Mouse (Mus musculus): ENCODE results near the gene 4931428F04Rik.

Gene 4931428F04Rik

DNA sequence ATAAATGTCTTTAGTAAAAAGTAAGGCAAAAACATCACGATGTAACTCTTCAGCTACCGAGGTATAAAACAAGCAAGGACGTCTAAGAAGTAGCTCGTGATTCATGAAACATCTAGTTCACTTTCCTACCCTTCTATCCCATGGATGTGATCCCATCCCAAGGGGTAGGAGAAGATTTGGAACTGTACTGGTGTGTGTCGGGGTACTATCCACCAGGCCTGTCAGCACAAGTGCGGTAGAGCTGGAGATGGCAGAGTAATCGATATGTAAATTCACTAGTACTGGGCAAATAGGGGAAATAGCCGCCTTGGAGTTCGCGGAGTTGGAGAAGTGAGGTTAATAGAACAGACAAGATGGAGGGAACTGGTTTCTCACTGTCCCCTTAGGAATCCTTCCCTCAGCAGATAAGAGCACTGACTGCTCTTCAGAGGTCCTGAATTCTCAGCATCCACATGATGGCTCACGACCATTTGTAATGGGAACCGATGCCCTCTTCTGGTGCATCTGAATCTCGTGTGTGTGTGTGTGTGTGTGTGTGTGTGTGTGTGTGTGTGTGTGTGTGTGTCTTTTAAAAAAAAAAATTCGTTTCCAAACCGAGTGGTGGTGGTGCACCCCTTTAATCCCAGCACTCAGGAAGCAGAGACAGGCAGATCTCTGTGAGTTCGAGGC lies 26.3 kb downstream of the 4931428F04Rik start:
- TF ChIP-seq GATA4 (IDR thresholded peaks at IDR 0.05; ENCODE audit: insufficient replicate concordance, low read length) = no peak

DNA sequence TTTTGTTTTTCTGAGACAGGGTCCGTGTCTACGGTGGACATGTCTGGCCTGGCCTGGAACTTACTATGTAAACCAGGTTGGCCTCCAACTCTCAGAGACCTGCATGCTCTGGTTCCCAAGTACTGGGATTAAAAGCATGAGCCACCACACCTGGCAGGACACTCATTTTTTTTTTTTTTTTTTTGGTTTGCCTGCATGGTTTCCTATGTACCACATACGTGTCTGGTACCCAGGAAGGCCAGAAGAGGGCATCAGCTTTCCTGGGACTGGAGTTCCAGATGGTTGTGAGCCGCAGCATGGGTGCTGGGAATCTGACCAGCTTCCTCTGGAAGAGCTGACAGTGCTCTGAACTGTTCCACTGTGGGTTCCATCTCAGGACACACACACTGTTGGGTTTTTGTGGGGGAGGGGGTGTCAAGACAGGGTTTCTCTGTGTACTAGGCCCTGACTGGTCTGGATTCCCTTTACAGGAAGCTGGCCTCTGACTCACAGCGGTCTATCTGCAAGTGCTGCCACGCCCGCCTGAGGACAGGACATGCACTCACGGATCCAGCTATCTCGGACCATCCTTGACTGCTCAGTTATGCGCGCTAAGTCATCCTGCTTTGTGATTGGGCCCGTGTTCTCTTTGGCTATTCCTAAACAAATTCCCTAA lies 28.2 kb downstream of the 4931428F04Rik start:
- no peak for TF ChIP-seq GATA4 (IDR thresholded peaks at IDR 0.05; ENCODE audit: insufficient replicate concordance, low read length)

DNA sequence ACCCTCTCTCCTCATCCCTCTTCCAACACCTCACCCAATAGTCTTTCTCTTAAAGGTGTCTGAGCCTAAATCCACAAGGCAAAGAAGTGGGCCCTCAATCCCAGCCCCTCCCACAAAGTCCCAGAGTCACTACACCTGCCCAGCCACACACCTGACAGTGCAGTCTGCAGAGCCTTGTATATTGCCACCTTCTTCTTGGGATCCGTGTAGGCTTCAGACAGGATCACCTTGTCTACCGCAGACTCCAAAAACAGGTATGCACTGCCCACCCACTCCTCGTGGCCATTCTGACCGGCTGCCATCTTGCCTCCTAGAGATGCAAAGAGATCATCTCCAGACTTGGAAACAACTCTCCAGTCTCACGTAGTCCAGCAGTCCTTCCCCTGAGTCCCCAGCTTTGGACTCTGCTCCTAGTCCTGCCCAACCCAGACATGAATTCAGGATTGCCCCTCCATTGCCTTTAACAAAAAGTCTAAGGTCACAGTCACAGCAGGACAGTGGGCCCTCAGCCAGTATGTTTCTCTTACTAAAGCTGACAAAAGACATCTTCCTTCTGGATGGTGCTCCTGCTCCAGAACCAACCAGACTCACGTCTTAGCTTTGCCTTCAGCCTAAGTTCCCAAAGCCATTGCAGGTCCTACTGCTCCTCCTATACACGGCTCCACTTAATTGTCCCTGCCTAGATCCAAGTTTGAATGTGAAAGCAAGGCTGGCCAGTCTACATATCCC lies 29.1 kb downstream of the 4931428F04Rik start:
- TF ChIP-seq GATA4 (IDR thresholded peaks at IDR 0.05; ENCODE audit: insufficient replicate concordance, low read length) = no peak

DNA sequence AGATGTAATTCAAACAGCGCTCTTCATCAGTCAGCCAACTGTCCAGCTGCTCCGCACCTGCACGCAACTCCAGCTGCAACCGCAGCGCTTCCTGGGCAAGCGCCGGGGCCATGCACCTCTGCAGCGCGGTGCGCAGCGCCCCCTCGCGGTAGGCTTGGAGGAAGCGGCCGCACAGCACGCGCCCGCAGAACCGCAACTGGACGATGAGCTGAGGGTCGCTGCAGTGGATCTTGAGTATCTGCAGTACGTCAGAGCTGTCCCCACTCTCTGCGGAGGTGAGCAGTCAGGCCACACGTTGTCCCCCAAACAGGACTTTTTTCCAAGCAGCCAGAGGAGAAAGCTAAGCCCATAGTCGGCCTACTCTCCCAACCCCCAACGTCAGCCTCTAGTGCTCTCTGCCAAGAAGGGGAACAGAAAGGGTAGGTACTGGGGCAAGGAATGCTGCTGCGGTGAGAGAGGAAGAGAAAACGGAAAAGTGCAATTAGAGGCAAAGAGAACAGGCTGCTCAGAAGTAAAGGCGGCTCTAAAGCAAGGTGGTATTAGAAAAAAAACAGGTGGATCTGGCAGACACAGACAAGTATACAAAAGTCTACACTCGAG lies 29.8 kb downstream of the 4931428F04Rik start:
- no peak for TF ChIP-seq GATA4 (IDR thresholded peaks at IDR 0.05; ENCODE audit: insufficient replicate concordance, low read length)

DNA sequence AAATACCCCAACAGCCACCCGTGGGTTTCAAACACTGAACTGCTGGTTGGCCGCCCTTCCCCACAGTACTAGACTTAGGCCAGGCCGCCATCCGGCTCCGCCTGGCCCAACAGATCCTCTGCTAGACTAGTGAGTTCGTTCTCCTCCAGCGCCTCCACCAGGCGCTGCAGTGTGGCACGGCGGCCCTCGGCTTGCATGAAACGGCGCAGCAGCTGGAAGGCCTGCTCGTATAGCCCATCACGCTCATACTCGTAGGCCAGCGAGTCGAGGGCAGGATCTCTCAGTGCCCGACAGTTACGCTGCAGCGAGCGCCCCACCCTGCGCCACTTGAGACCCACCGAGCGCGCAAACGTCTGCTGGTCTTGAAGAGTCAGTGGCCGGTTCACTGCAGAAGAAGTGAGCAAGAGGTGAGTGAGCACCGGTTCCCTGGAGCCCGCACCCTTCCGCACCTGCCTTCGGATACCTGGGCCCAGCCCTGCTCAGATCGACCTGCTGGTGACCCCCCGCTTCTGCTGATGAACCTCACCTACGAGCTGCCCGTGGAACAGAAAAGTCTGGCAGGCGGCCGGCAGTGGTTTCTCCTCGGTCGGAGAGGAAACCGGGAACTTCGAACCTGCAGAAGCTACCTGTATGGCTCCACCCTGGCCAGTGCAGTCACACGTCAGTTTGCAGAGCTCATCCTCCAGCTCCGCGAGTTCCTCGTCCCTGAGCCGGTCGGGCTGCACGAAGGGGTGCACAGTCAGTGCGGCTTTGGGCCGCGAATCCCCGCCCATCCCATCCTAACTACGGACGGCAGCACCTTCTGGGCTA lies 30.5 kb downstream of the 4931428F04Rik start:
- TF ChIP-seq GATA4 (IDR thresholded peaks at IDR 0.05; ENCODE audit: insufficient replicate concordance, low read length) = no peak

DNA sequence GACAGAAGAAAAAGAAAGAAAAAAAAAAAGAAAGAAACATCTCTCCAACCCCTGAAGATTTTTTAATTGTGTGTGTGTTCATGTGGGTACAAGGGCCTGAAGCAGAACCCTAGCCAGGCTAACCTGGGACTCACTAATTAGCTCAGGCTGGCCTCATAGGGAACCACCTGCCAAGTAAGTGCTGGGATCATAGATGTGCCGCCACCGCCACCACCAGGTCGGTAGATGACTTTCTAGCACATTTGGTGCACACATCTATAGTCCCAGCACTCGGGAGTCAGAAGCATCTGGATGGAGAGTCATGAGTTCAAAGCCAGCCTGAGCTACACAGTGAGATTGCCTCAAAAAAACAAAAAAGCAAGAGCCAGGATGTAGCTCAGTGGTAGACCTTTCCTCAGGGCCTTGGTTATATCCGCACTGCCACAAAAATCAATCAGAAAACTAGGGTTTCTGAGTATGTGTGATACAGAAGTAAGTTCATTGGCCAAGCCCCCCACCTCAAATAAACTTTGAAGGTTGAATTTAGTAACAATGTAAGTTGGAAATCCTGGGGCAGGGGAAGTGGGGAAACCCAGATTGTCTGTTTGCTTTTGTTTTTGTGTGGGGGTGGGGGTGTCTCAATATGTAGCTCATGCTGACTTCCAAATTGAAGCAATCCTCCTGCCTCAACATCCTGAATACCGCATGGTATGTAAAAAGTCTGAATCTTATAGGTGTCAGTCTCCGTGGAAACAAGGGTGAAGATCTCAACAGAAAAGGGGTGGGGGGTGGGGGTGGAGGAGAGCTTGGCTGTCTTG lies 32.1 kb downstream of the 4931428F04Rik start:
- TF ChIP-seq GATA4 (IDR thresholded peaks at IDR 0.05; ENCODE audit: insufficient replicate concordance, low read length) = no peak

DNA sequence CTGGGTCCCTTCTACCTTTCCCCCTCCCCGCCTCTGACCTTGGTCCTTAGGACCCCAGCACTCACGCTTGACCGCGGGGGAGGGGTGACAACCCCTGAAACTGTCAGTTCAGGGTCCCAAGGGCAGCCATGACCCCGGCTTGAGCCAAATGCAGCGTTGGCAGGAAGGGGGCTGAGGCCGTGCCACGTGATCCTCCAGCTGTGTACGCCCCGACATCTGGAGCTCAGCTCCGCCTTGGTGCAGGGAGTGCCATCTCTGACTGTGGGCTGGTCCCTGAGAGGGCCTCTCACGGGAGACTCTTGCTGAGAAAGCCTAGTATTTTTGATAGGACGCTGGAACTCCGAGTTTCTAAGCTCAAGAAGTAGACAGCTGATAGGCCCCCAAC lies 34.7 kb downstream of the 4931428F04Rik start, which contains the start of gene B3gnt9:
B3gnt9 (minus strand) TSS at position 188 of the 385 bp plus-strand sequence.
- no peak for TF ChIP-seq GATA4 (IDR thresholded peaks at IDR 0.05; ENCODE audit: insufficient replicate concordance, low read length)

GRCm38 (mm10) chr8:105254152-105254965 lies 35.3 kb downstream of the 4931428F04Rik start:
- no peak for TF ChIP-seq GATA4 (IDR thresholded peaks at IDR 0.05; ENCODE audit: insufficient replicate concordance, low read length)

DNA sequence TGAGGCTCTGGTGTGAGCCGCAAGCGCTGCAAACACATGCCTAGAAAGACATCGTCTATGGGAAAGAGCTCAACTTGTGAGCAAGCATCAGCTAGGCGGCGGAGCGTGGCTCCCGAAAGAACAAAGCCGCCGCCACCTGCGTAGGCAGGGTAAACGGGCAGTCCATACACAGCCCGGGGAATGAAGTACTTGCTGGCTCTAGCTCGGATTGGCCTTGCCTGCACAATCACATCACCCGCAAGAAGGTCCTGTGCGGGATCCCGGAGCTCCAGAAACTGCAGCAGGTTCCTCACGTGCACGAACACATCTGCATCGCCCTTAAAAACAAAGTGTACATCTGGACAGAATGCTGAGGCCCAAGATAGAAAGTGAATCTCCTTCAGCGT lies 35.9 kb downstream of the 4931428F04Rik start:
- no peak for TF ChIP-seq GATA4 (IDR thresholded peaks at IDR 0.05; ENCODE audit: insufficient replicate concordance, low read length)

GRCm38 (mm10) chr8:105252680-105253537 lies 36.8 kb downstream of the 4931428F04Rik start:
- TF ChIP-seq GATA4 (IDR thresholded peaks at IDR 0.05; ENCODE audit: insufficient replicate concordance, low read length) = no peak

GRCm38 (mm10) chr8:105251954-105252353 lies 37.7 kb downstream of the 4931428F04Rik start:
- TF ChIP-seq GATA4 (IDR thresholded peaks at IDR 0.05; ENCODE audit: insufficient replicate concordance, low read length) = no peak

DNA sequence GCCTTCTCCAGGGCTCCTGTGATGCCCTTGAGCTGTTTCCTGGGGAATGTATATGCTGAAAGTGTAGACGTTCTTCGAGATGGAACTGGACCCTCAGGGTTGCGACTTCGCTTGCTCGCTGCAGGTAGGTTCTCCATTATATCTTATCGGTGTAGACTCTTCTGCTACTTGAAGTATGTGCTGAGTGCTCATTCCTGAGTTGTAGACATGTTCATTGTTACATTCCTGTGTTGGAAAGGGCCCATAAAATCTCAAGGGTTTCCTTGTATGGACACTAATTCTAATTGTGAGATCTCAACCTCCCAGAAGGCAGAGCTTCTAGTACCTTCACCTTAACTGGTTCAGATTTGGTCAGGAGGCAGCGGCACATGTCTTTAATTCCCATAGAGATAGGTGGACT lies 48.6 kb downstream of the 4931428F04Rik start:
- TF ChIP-seq GATA4 (IDR thresholded peaks at IDR 0.05; ENCODE audit: insufficient replicate concordance, low read length) = no peak

Data from liver, adult (tissue).